Mouse (Mus musculus): ENCODE results near the gene Kdm4a. TPM values are rescaled to one million over a fixed set of nuclear protein-coding genes. Genes with fewer than 3 reads are reported as not detected.

Gene Kdm4a
- total and polyA plus RNA-seq, 2 experiments from 2014 or later = 17.8 to 30.0 TPM

DNA sequence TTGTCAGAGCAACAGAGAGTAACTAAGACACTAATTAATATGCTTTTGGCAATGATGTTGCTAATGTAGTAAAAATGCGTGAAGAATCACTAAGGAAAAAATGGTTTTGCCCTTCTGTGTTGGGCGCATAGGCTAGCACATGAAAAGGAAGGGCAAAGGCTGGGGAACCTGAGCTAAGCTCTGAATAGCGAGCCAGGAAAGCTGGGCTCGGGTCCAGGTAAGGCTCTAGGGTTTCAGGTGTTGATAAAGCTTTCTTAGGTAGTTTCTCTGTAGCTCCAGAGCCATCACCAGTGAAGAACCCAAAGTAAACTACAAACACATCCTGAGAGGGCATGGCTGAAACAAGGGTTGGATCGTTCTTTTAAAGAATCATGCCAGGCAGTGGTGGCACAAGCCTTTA, 38.3 kb downstream of the Kdm4a start:
- no peaks in the 10 kb centered on the region for H3K9me3 ChIP-seq (replicated peaks; ENCODE audit: control insufficient read depth, low read length)
- H3K27ac ChIP-seq (ENCODE audit: low read depth) = no peak overlapping the region
- no peak for ATAC-seq (ENCODE audit: insufficient read depth, low read depth)
- DNase-seq (ENCODE audit: low spot score) = no peak
- TF ChIP-seq CTCF (IDR thresholded peaks at IDR 0.05; ENCODE audit: low read depth) (no peak), EP300 (IDR thresholded peaks at IDR 0.05; ENCODE audit: low read depth) (no peak)
- WGBS = 92% methylated on average over 5 of the region's 5 CpGs
- no peaks in the 10 kb centered on the region for H3K27me3 ChIP-seq (ENCODE audit: control insufficient read depth, insufficient read depth, low read length)
- no peak overlapping the region for H3K9ac ChIP-seq (replicated peaks; ENCODE audit: low read depth, low read length)
- H3K36me3 ChIP-seq (replicated peaks; ENCODE audit: control insufficient read depth, insufficient read depth, low read length) = peaks cover 92% of the 10 kb centered on the region
- peaks cover 8% of the 10 kb centered on the region; the same call in 1 of the 2 replicates for H3K4me1 ChIP-seq (ENCODE audit: control insufficient read depth, insufficient read depth)
- no peak overlapping the region for H3K4me2 ChIP-seq (ENCODE audit: low read depth, low read length)
- no peak overlapping the region for H3K4me3 ChIP-seq (ENCODE audit: low read depth, low read length)

DNA sequence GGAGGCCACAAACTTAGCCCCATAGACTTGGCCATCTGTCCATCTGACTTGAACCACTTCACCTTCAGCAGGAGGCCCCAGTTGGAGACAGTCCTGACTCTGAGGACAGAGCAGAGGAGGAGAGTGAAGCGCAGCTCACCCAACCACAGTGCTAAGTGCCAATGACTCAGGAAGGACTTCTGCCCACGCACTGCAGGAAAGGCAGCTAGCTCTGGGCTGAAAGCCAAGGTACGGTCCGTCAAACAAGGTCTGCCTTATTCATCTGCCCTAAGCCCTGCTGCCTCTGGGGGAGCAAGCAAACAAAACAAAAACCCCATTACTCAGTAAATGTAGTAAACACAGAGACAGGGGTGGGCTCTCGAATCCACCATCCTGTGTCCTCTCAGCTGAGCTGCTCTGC, 41.0 kb downstream of the Kdm4a start:
- peak; percentile 76 for DNase-seq (ENCODE audit: low spot score)
- TF ChIP-seq CTCF (IDR thresholded peaks at IDR 0.05; ENCODE audit: low read depth) (no peak), EP300 (IDR thresholded peaks at IDR 0.05; ENCODE audit: low read depth) (no peak)
- Histone ChIP-seq H3K4me3 (ENCODE audit: low read depth, low read length) (no peak overlapping the region), H3K4me2 (ENCODE audit: low read depth, low read length) (no peak overlapping the region), H3K36me3 (replicated peaks; ENCODE audit: control insufficient read depth, insufficient read depth, low read length) (peaks cover 67% of the 10 kb centered on the region), H3K27me3 (ENCODE audit: control insufficient read depth, insufficient read depth, low read length) (no peaks in the 10 kb centered on the region), H3K9ac (replicated peaks; ENCODE audit: low read depth, low read length) (no peak overlapping the region), H3K27ac (ENCODE audit: low read depth) (no peak overlapping the region; the same call in 1 of the 2 replicates), H3K4me1 (ENCODE audit: control insufficient read depth, insufficient read depth) (peaks cover 15% of the 10 kb centered on the region), H3K9me3 (replicated peaks; ENCODE audit: control insufficient read depth, low read length) (no peaks in the 10 kb centered on the region)
- WGBS = 25% methylated on average over 5 of the region's 5 CpGs
- ATAC-seq (ENCODE audit: insufficient read depth, low read depth) = peak; percentile 45

DNA sequence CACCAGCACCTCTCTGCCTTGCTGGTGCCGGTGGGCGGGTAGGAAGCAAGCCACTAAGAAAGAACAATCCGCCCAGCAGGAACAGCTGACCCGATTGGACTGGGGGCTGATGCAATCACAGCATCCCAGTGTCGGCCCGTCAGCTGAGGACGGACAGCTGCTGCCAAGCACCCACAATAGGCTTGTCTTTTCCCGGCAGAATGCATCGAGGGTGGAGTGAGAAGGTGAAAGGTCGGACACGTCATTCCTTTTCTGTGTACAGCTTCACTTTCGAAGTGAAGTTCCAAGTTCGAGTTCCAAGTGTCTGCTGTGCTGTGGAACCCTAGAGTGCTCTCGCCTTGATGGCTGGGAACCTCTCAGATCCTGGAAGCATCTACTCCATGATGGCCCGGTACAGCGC, 42.0 kb downstream of the Kdm4a start:
- Histone ChIP-seq H3K27ac (ENCODE audit: low read depth) (no peak overlapping the region), H3K4me3 (ENCODE audit: low read depth, low read length) (no peak overlapping the region), H3K4me1 (ENCODE audit: control insufficient read depth, insufficient read depth) (peaks cover 17% of the 10 kb centered on the region), H3K4me2 (ENCODE audit: low read depth, low read length) (no peak overlapping the region), H3K9ac (replicated peaks; ENCODE audit: low read depth, low read length) (no peak overlapping the region), H3K9me3 (replicated peaks; ENCODE audit: control insufficient read depth, low read length) (no peaks in the 10 kb centered on the region), H3K36me3 (replicated peaks; ENCODE audit: control insufficient read depth, insufficient read depth, low read length) (peaks cover 57% of the 10 kb centered on the region), H3K27me3 (ENCODE audit: control insufficient read depth, insufficient read depth, low read length) (no peaks in the 10 kb centered on the region)
- TF ChIP-seq EP300 (IDR thresholded peaks at IDR 0.05; ENCODE audit: low read depth) = no peak
- TF ChIP-seq CTCF (IDR thresholded peaks at IDR 0.05; ENCODE audit: low read depth) = no peak
- WGBS = 86% methylated on average over 16 of the region's 16 CpGs
- ATAC-seq (ENCODE audit: insufficient read depth, low read depth) = no peak
- no peak for DNase-seq (ENCODE audit: low spot score)

DNA sequence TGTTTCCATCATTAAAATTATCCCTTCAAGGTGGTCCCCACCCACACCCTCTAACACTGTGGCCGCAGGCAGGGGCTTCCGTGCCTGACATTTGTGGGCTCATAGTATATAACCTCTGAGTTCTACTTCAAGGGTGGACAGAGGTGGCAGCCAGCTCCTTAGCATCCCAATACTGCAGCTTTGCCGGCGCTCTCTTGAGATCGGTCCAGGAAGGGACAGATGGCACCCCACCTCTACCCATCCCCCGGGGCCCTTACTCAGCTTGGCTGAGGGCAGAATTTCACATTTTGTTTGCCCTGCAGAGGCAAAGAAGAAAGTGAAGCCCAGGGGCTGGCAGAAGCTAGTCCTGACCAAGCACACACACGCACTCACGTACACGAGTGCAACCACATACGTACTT, 42.5 kb downstream of the Kdm4a start:
- ATAC-seq (ENCODE audit: insufficient read depth, low read depth) = no peak
- Histone ChIP-seq H3K36me3 (replicated peaks; ENCODE audit: control insufficient read depth, insufficient read depth, low read length) (peaks cover 51% of the 10 kb centered on the region), H3K9me3 (replicated peaks; ENCODE audit: control insufficient read depth, low read length) (no peaks in the 10 kb centered on the region), H3K4me1 (ENCODE audit: control insufficient read depth, insufficient read depth) (peaks cover 17% of the 10 kb centered on the region), H3K27ac (ENCODE audit: low read depth) (no peak overlapping the region), H3K4me3 (ENCODE audit: low read depth, low read length) (no peak overlapping the region), H3K4me2 (ENCODE audit: low read depth, low read length) (no peak overlapping the region), H3K9ac (replicated peaks; ENCODE audit: low read depth, low read length) (no peak overlapping the region), H3K27me3 (ENCODE audit: control insufficient read depth, insufficient read depth, low read length) (no peaks in the 10 kb centered on the region)
- WGBS = 90% methylated on average over 10 of the region's 10 CpGs
- DNase-seq (ENCODE audit: low spot score) = no peak
- TF ChIP-seq CTCF (IDR thresholded peaks at IDR 0.05; ENCODE audit: low read depth) = no peak
- TF ChIP-seq EP300 (IDR thresholded peaks at IDR 0.05; ENCODE audit: low read depth) = no peak

DNA sequence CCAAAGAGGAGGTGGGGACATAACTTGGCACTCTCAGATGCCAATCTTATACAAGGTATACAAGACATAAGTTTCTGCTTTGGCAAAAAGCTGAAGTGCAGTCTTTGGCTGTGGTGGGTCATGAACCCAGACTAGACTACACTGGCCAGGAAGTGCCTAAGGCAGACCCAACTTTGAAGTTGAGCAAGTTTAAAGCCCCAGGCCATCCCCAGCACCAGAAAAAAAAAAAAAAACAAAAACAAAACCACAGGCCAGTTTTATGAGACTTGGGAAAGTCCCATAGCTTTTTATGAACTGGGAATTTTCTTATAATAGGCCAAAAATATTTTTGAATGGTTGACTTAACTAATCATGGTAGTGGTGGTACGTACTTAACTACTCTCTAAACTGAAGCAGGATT, 44.4 kb downstream of the Kdm4a start:
- Histone ChIP-seq H3K27ac (ENCODE audit: low read depth) (peak overlapping the region; percentile 64), H3K9me3 (replicated peaks; ENCODE audit: control insufficient read depth, low read length) (no peaks in the 10 kb centered on the region), H3K4me2 (ENCODE audit: low read depth, low read length) (peak overlapping the region; percentile 98), H3K27me3 (ENCODE audit: control insufficient read depth, insufficient read depth, low read length) (no peaks in the 10 kb centered on the region), H3K4me1 (ENCODE audit: control insufficient read depth, insufficient read depth) (peaks cover 17% of the 10 kb centered on the region), H3K9ac (replicated peaks; ENCODE audit: low read depth, low read length) (peak overlapping the region; percentile 83; the same call in 1 of the 2 replicates), H3K4me3 (ENCODE audit: low read depth, low read length) (peak overlapping the region; percentile 92), H3K36me3 (replicated peaks; ENCODE audit: control insufficient read depth, insufficient read depth, low read length) (peaks cover 33% of the 10 kb centered on the region)
- WGBS = 87% methylated on average over 1 of the region's 1 CpGs
- TF ChIP-seq CTCF (IDR thresholded peaks at IDR 0.05; ENCODE audit: low read depth) = no peak
- no peak for TF ChIP-seq EP300 (IDR thresholded peaks at IDR 0.05; ENCODE audit: low read depth)
- ATAC-seq (ENCODE audit: insufficient read depth, low read depth) (no peak), DNase-seq (ENCODE audit: low spot score) (no peak)

Measured in heart, postnatal 0 days (tissue).